Mouse (Mus musculus): Measurements from ENCODE around the gene Phf12. TPM values are rescaled to one million over a fixed set of nuclear protein-coding genes. Genes with fewer than 3 reads are reported as not detected.

Phf12 gene
- 5.8 and 6.5 TPM in 2 replicates for polyA plus RNA-seq (2021; fragmentation: Nextera tagmentation)
- long read RNA-seq, experiment 1, partial matches to known transcripts = 5 of 10 reads
- long read RNA-seq, experiment 1, other reads (novel, unspliced or antisense) = 4 of 10 reads
- long read RNA-seq, experiment 2, full-length matches to known transcripts = 1 of 18 reads
- long read RNA-seq, experiment 2, partial matches to known transcripts = 12 of 18 reads
- long read RNA-seq, experiment 2, other reads (novel, unspliced or antisense) = 5 of 18 reads

GRCm38 (mm10) chr11:77982441-77982905 lies at the start of gene Phf12:
TSS of gene Phf12 (plus strand) at chr11:77982754.

GRCm38 (mm10) chr11:78031947-78032808 lies 49.6 kb downstream of the Phf12 start, which contains the start of gene Dhrs13:
TSS of gene Dhrs13 (plus strand) at chr11:78032280.

DNA sequence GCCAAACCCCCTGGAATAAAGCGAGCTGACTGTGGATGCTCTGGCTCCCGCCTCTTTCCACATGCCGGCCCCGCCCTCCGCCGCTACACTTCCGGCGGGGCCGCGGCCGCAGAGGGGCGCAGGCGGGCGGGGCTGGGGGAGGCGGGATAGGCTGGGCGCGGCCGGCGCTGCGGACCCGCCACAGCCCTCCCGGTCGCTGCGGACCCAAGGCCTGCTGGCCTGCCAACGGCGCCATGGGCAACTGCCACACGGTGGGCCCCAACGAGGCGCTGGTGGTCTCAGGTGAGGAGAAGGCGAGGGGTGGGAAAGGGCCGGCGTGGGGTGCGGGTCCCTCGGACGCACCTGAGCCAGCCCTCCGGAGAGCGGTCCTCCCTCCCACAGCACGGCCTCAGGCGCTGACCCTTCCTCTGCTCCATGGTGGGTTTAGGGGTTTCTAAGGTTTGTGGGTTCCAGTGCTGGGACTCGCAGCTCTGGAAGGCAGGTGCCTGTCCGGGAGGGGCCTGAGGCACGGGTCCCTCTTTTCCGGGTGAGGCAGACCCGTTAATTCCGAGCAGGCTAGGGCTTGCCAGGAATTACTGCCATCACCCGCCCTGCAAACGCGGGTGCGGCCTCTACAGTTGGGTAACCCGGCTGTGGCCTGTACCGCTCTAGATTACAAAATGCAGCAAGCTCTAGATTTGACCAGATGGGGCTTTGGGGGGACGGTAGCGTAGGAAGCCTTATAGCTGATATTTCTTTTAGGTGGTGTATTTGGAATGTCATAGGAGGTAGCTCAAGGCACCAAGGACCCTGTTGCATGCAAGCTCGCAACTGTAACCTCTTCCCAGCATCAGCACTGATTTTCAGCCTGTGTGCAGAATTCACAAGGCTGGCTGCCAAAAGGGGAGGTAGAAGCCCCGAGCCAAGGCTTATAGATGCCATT lies 55.5 kb downstream of the Phf12 start, which contains the start of gene Flot2:
TSS of gene Flot2 (plus strand) at position 101 of the 922 bp plus-strand sequence.

Small RNA genes lying within 50 kb of the gene (microRNA-seq; reads per million reads assigned to microRNA genes)
- gene Mir144 = 1.7 reads per million
- gene Mir451a = not detected
- gene Mir451b = not detected

Other genes with a start within 250 kb of the Phf12 start
- gene Myo18a, start 219.5 kb upstream of the Phf12 start, polyA plus RNA-seq (2021; fragmentation: Nextera tagmentation) = 18.8 and 20.7 TPM in 2 replicates
- gene Gm10277, start 195.0 kb upstream of the Phf12 start, polyA plus RNA-seq (2021; fragmentation: Nextera tagmentation) = 0.06 TPM in 1 of 2 replicates, not detected in the other
- gene Pipox, start 88.7 kb upstream of the Phf12 start, polyA plus RNA-seq (2021; fragmentation: Nextera tagmentation) = 0.74 and 1.2 TPM in 2 replicates
- 56.3 and 84.5 TPM in 2 replicates for gene Sez6, start 52.0 kb upstream of the Phf12 start, polyA plus RNA-seq (2021; fragmentation: Nextera tagmentation)
- gene Dhrs13, start 49.5 kb downstream of the Phf12 start, polyA plus RNA-seq (2021; fragmentation: Nextera tagmentation) = 7.9 and 8.6 TPM in 2 replicates
- 79.1 and 79.3 TPM in 2 replicates for gene Flot2, start 55.2 kb downstream of the Phf12 start, polyA plus RNA-seq (2021; fragmentation: Nextera tagmentation)
- gene Eral1, start 97.6 kb downstream of the Phf12 start, polyA plus RNA-seq (2021; fragmentation: Nextera tagmentation) = 10.9 and 11.1 TPM in 2 replicates
- gene Fam222b, start 111.9 kb downstream of the Phf12 start, polyA plus RNA-seq (2021; fragmentation: Nextera tagmentation) = 11.3 and 12.7 TPM in 2 replicates
- gene Traf4, start 182.8 kb downstream of the Phf12 start, polyA plus RNA-seq (2021; fragmentation: Nextera tagmentation) = 7.1 and 10.1 TPM in 2 replicates
- 1.4 and 2.0 TPM in 2 replicates for gene Nek8, start 193.9 kb downstream of the Phf12 start, polyA plus RNA-seq (2021; fragmentation: Nextera tagmentation)
- gene Tlcd1, start 194.0 kb downstream of the Phf12 start, polyA plus RNA-seq (2021; fragmentation: Nextera tagmentation) = 31.4 and 34.6 TPM in 2 replicates
- gene Rpl23a, start 200.8 kb downstream of the Phf12 start, polyA plus RNA-seq (2021; fragmentation: Nextera tagmentation) = 1,474 and 1,588 TPM in 2 replicates
- gene Rab34, start 205.7 kb downstream of the Phf12 start, polyA plus RNA-seq (2021; fragmentation: Nextera tagmentation) = 18.8 and 20.1 TPM in 2 replicates
- 4.6 and 5.2 TPM in 2 replicates for gene Proca1, start 210.6 kb downstream of the Phf12 start, polyA plus RNA-seq (2021; fragmentation: Nextera tagmentation)

Measured in layer of hippocampus, adult 6 months (tissue).